Mouse (Mus musculus) heart, embryonic 12.5 days (tissue): ENCODE measurements around the gene Blnk. TPM values are rescaled to one million over a fixed set of nuclear protein-coding genes. Genes with fewer than 3 reads are reported as not detected.

ENCODE experiments used
- ATAC-seq: fragments of 200-750 bp; cut with Nextera tagmentation; 2 replicates; pipeline ENCODE4 v1.8.0; 2017; ENCODE audit warnings: moderate TSS enrichment, moderate library complexity; ENCODE audit not compliant: insufficient number of reproducible peaks, low FRiP score
- H3K27ac ChIP-seq: fragments of 300-500 bp; sonication (generic); 2 replicates; pipeline ENCODE4 v1.5.1; 2016; ENCODE audit warnings: mild to moderate bottlenecking, moderate library complexity; ENCODE audit not compliant: poor library complexity, severe bottlenecking
- H3K27me3 ChIP-seq: fragments of 300-500 bp; sonication (generic); replicated peaks from 2 replicates; pipeline ENCODE4 v1.6.1; 2016; ENCODE audit warnings: mild to moderate bottlenecking, moderate library complexity
- H3K36me3 ChIP-seq: fragments of 300-500 bp; sonication (generic); 2 replicates; pipeline ENCODE4 v1.6.1; 2016; ENCODE audit warnings: mild to moderate bottlenecking, moderate library complexity
- H3K4me1 ChIP-seq: fragments of 300-500 bp; sonication (generic); replicated peaks from 2 replicates; pipeline ENCODE4 v1.6.1; 2016; ENCODE audit warnings: mild to moderate bottlenecking
- H3K4me2 ChIP-seq: fragments of 300-500 bp; sonication (generic); 2 replicates; pipeline ENCODE4 v1.6.1; 2016; ENCODE audit warnings: mild to moderate bottlenecking, moderate library complexity
- H3K4me3 ChIP-seq: fragments of 300-500 bp; sonication (generic); 2 replicates; pipeline ENCODE4 v1.5.1; 2016; ENCODE audit warnings: mild to moderate bottlenecking
- H3K9ac ChIP-seq: fragments of 300-500 bp; sonication (generic); 2 replicates; pipeline ENCODE4 v1.6.1; 2016; ENCODE audit warnings: mild to moderate bottlenecking, moderate library complexity
- H3K9me3 ChIP-seq: fragments of 300-500 bp; sonication (generic); replicated peaks from 2 replicates; pipeline ENCODE4 v1.6.1; 2016; ENCODE audit warnings: mild to moderate bottlenecking, moderate library complexity
- WGBS: fragments of 180-500 bp; shearing (Covaris S2); methylation state at CpG from one replicate; pipeline ENCODE4 v1.1.7; 2016; 5-methylcytosine and 5-hydroxymethylcytosine counted together
- polyA plus RNA-seq: library from polyadenylated mRNA; unstranded; fragments of >200 nt; fragmentation: Nextera tagmentation; extraction: Ambion mirVana; gene quantifications from 2 replicates; pipeline ENCODE4 v1.2.1, GENCODE M21; 2016

Blnk gene
- polyA plus RNA-seq = 0.14 and 0.19 TPM in 2 replicates

DNA sequence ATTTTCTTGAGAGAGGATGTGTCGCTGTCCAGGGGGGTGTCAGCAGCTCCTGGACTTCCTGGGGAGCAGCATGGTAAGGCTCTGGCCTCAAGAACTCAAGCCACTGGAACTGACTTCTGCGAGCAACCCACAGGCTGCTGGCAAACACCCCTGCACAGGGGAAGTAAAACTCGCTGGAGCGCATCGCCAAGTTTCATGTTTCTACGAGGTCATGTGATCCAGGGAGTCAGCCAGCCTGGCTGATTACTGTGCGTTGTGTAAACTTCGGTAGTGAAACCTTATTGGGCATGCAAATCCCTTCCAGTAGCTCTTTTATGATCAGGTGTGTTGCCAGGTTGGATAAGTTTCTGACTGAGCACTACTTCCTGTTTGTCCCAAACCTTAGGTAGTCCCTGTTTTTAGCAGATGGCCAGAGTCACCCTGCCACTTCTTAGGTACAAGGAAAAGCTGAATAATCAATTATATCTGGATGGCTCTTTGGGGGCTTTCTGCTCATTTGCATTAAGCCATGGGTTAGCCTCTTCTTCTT, at the start of gene Blnk:
Gene Blnk, minus strand, starts transcription at position 479 of the 529 bp plus-strand sequence.
- no peaks in the 10 kb centered on the region for H3K27me3 ChIP-seq
- no peak within 1 kb of the TSS for H3K27ac ChIP-seq
- H3K9ac ChIP-seq = no peak within 1 kb of the TSS
- no peak within 1 kb of the TSS for H3K4me2 ChIP-seq
- H3K36me3 ChIP-seq = no peaks in the 10 kb centered on the region
- WGBS = 61% methylated on average over 8 of the region's 8 CpGs
- ATAC-seq = no peak
- no peaks in the 10 kb centered on the region for H3K9me3 ChIP-seq
- H3K4me1 ChIP-seq = no peaks in the 10 kb centered on the region
- no peak within 1 kb of the TSS for H3K4me3 ChIP-seq

DNA sequence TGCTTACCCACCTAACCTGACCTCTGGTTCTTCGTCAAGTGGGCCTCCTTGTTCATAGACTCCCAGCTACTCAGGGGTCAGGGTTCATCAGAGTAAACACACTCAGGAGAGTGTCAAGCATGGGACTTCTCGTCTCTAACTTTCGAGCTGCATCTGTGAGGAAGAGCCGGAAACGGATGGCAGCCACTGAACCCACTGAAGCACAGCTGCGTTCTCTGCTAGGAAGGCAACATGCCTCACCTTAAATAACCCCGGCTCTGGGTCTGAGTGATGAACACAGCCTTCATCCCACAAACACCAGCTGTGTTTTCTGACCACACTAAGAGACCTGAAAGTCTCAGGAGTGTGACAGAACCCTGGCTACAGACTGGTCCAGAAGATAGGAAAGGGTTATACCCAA, 44.8 kb upstream of the Blnk start:
- no peak for ATAC-seq
- no peak overlapping the region for H3K4me2 ChIP-seq
- WGBS = 79% methylated on average over 7 of the region's 7 CpGs

DNA sequence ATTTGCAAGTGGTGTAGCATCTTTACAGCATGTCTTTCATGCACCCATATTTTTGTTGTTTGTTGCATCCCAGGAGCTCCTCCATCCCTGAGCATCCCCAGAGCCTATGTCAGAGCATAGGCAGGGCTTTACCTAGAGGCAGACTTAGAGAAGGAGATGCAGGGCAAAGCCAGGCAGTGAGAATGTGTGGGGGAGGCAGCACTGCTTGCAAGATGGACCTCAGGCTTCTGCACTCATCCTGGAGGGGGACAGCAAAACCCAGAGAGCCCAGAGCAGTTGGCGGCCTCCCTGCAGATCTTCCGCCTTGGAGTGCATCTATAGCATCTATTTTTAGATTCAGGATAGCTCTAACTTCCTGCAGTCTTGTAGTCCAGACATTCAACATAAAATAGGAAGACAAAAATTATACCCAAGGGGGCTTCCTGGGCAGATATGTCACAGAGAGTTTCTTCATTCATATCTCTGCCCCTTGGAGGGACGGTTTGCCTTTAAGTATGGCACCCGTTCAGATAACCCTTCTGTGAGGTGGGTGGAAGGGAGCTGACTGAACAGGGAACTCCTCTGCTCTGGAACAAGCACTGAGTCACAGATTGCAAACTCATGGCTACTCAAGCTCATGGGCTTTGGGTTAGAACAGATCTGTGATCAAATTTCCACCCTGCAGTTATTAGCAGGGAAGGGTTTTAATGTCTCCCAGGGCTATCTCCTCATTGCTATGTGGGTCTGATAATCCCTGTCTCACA, 41.6 kb upstream of the Blnk start:
- Histone ChIP-seq H3K27me3 (peaks cover 6% of the 10 kb centered on the region; the same call in 1 of the 2 replicates), H3K27ac (no peak overlapping the region), H3K4me3 (no peak overlapping the region), H3K9ac (no peak overlapping the region), H3K9me3 (no peaks in the 10 kb centered on the region), H3K4me1 (peaks cover 8% of the 10 kb centered on the region), H3K36me3 (no peaks in the 10 kb centered on the region), H3K4me2 (no peak overlapping the region)
- WGBS = 36% methylated on average over 4 of the region's 4 CpGs
- no peak for ATAC-seq

More for the DNA sequence above, 44.8 kb upstream of the Blnk start:
- H3K4me3 ChIP-seq = no peak overlapping the region
- H3K36me3 ChIP-seq = no peaks in the 10 kb centered on the region
- H3K9ac ChIP-seq = no peak overlapping the region
- peaks cover 2% of the 10 kb centered on the region; the same call in 1 of the 2 replicates for H3K27me3 ChIP-seq
- no peak overlapping the region for H3K27ac ChIP-seq
- H3K4me1 ChIP-seq = peaks cover 4% of the 10 kb centered on the region
- no peaks in the 10 kb centered on the region for H3K9me3 ChIP-seq

DNA sequence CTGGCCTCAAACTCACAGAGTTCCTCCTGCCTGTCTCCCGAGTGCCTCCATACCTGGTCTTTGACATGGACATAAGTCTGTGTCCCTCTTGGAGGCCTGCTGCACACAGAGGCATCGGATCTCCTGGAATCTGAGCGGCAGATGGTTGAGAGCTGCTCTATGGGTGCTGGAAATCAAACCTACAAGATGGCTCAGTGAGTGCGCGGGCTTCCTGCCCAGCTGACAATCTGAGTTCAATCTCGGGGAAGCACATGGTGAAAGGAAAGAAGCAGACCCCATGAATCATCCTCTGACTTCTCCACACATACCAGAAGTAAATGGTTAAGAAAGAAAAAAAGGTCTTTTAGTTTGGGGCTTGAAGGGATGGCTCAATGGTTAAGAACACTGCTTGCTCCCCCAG, 37.5 kb upstream of the Blnk start:
- ATAC-seq = no peak
- Histone ChIP-seq H3K4me1 (peaks cover 10% of the 10 kb centered on the region), H3K4me2 (no peak overlapping the region), H3K27me3 (peaks cover 6% of the 10 kb centered on the region; the same call in 1 of the 2 replicates), H3K9me3 (no peaks in the 10 kb centered on the region), H3K9ac (no peak overlapping the region), H3K36me3 (no peaks in the 10 kb centered on the region), H3K4me3 (no peak overlapping the region), H3K27ac (no peak overlapping the region)
- WGBS = 72% methylated on average over 6 of the region's 6 CpGs

DNA sequence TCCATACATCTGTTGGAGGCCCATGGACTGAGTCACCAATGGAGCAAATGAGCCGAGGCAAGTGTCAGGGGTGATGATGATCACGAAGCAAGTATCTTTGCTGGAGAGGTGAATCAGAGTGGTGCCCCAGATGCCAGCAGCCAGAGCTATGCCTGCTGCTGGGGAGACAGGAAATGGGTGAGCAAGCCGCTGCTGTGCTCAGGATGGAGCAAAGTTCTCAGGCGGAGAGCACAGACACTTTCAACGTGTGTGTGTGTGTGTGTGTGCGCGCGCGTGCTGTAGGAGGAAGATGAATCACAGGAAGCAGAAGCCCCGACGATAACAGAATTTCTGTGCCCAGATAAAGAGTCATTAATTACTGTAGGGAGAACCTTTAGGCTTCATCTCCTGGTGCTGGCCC, 36.7 kb upstream of the Blnk start:
- no peak overlapping the region for H3K4me3 ChIP-seq
- no peaks in the 10 kb centered on the region for H3K9me3 ChIP-seq
- H3K27ac ChIP-seq = no peak overlapping the region
- no peaks in the 10 kb centered on the region for H3K36me3 ChIP-seq
- H3K4me1 ChIP-seq = peaks cover 9% of the 10 kb centered on the region
- whole genome bisulfite sequencing = 44% methylated on average over 11 of the region's 11 CpGs
- no peak overlapping the region for H3K9ac ChIP-seq
- peaks cover 6% of the 10 kb centered on the region; the same call in 1 of the 2 replicates for H3K27me3 ChIP-seq
- H3K4me2 ChIP-seq = peak overlapping the region; percentile 35
- peak; percentile 29; the same call in 1 of the 2 replicates for ATAC-seq

DNA sequence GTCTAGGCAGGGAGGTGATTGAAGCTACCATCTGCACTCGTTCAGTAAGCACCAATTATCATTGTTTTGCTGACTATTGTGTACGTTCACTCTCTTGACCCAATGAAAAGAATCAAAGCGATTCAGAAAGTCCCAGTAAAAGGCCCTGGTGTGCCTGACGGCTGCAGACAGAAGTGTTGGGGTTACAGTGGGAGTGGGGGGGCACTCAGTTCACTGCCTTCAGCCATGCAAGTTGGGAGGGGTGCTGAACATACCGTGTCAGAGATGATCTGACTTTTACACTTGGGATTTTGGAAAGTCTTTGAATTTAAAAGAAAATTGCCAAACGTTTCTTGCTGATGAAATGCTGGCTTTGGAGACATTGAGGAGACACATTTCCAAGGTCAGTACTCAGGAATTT, 35.8 kb upstream of the Blnk start:
- no peak overlapping the region for H3K4me3 ChIP-seq
- WGBS = 55% methylated on average over 6 of the region's 6 CpGs
- peaks cover 6% of the 10 kb centered on the region; the same call in 1 of the 2 replicates for H3K27me3 ChIP-seq
- 0 out of 2 replicates have a peak, but pooled peaks cover 6% of the 10 kb centered on the region for H3K4me1 ChIP-seq
- H3K27ac ChIP-seq = no peak overlapping the region
- no peak overlapping the region for H3K9ac ChIP-seq
- H3K9me3 ChIP-seq = no peaks in the 10 kb centered on the region
- no peak for ATAC-seq
- H3K4me2 ChIP-seq = no peak overlapping the region
- H3K36me3 ChIP-seq = no peaks in the 10 kb centered on the region

DNA sequence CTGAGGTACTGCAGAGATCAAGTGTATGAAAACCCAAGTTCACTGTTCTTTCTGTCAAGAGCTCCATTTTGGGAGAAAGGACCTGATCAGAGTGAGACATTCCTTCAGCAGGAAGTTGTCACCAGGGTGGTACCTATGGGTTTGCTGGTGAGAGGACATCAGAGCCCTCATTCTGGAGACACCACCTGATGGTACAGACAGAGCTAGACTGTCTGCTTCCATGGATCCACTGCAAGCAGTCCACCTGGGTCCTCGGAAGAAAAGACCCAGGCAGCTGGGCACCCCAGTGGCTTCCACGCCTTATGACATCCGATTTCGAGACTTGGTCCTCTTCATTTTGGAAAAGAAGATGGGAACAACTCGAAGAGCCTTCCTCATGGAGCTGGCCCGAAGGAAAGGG, 34.9 kb upstream of the Blnk start, which contains the start of gene Dntt:
Gene Dntt, plus strand, starts transcription at position 57 of the 400 bp plus-strand sequence.
- Histone ChIP-seq H3K4me1 (0 out of 2 replicates have a peak, but pooled peaks cover 6% of the 10 kb centered on the region), H3K4me2 (no peak within 1 kb of the TSS), H3K4me3 (no peak within 1 kb of the TSS), H3K27ac (no peak within 1 kb of the TSS), H3K9me3 (no peaks in the 10 kb centered on the region), H3K27me3 (peaks cover 5% of the 10 kb centered on the region; the same call in 1 of the 2 replicates), H3K36me3 (no peaks in the 10 kb centered on the region), H3K9ac (no peak within 1 kb of the TSS)
- no peak for ATAC-seq
- 82% methylated on average over 6 of the region's 6 CpGs for WGBS

DNA sequence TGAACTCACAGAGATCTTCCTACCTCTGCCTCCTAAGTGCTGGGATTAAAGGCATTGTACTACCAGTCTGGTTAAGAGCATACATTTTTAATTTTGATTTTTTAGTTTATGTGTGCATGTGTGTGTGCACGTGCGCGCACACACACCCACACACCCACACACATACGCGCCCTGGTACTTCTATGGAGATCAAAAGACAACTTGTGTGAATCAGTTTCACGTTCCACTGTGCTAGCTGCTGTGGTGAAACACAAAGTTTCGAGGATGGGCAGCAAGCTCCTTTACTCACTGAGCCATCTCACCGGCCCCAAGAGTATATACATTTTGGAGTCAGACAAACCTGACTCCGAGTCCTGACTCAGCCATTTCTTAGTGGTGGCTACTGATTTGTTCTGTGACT, 33.3 kb upstream of the Blnk start:
- WGBS = 87% methylated on average over 9 of the region's 9 CpGs
- no peaks in the 10 kb centered on the region for H3K36me3 ChIP-seq
- ATAC-seq = no peak
- H3K9me3 ChIP-seq = no peaks in the 10 kb centered on the region
- H3K4me1 ChIP-seq = 0 out of 2 replicates have a peak, but pooled peaks cover 6% of the 10 kb centered on the region
- H3K27me3 ChIP-seq = 0 out of 2 replicates have a peak, but pooled peaks cover 8% of the 10 kb centered on the region
- no peak overlapping the region for H3K4me2 ChIP-seq
- no peak overlapping the region for H3K4me3 ChIP-seq
- H3K27ac ChIP-seq = no peak overlapping the region
- no peak overlapping the region for H3K9ac ChIP-seq

DNA sequence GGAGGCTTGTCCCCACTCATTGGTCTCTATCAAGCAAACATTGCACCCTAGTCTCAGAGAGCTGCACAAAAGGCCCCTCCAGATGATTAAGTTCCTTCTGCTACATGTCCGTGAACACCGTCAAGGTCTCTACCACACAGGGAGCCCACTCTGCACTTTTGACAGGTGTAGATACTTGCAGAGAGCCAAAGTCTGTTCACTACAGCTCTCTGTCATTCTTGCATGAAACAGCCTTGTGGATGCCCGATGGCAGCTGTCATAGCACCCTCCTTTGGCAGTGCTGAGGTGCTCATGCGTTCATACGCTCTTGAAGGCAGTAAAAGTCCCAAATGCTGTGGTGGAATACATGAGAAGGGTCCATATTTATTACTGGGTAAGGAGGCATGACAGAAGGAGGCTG, 32.7 kb upstream of the Blnk start:
- Histone ChIP-seq H3K27me3 (0 out of 2 replicates have a peak, but pooled peaks cover 8% of the 10 kb centered on the region), H3K4me3 (no peak overlapping the region), H3K4me1 (0 out of 2 replicates have a peak, but pooled peaks cover 6% of the 10 kb centered on the region), H3K27ac (no peak overlapping the region), H3K36me3 (no peaks in the 10 kb centered on the region), H3K9me3 (no peaks in the 10 kb centered on the region), H3K9ac (no peak overlapping the region), H3K4me2 (no peak overlapping the region)
- ATAC-seq = no peak
- WGBS = 77% methylated on average over 5 of the region's 5 CpGs

DNA sequence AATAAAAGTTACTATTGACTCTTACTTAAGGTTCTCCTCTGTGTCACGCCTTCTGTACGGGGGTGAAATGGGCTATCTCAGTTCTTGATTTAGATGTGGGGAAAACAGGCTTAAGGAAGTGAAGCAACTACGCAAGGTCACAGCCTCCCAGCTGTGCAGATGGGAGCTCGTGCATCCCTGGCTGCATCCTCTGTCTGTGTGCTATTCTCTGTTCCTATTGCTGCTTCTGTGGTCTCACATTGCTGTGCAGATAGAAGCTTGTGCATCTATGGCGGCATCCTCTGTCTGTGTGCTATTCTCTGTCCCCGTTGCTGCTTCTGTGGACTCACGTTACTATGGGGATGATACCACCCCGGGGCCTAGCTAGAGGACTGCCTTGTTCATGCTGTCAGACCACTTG, 32.2 kb upstream of the Blnk start:
- Histone ChIP-seq H3K4me1 (0 out of 2 replicates have a peak, but pooled peaks cover 6% of the 10 kb centered on the region), H3K4me3 (no peak overlapping the region), H3K36me3 (no peaks in the 10 kb centered on the region), H3K9ac (no peak overlapping the region), H3K27me3 (peaks cover 13% of the 10 kb centered on the region; the same call in 1 of the 2 replicates), H3K9me3 (no peaks in the 10 kb centered on the region), H3K27ac (no peak overlapping the region), H3K4me2 (no peak overlapping the region)
- no peak for ATAC-seq
- WGBS = 80% methylated on average over 8 of the region's 8 CpGs

DNA sequence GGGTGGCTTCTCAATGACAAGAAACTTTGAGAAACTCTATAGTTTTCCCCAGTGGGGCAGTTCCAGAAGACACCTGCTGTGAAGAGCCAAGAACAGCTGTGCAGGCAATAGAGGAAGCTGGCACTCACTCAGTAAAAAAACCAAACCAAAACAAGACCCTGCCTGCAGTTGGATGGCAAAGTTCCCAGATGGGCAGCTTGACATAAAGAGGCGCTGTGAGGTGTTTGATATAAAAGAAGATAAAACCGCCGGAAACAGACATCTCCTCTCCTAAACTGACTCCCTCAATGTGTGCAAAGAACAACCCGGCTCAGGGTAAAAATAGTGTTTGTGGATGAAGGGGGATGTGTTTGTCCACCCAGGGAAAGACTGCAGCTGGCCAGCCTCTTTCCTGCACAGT, 27.9 kb upstream of the Blnk start:
- Histone ChIP-seq H3K27ac (no peak overlapping the region), H3K9ac (no peak overlapping the region), H3K4me2 (no peak overlapping the region), H3K27me3 (peaks cover 41% of the 10 kb centered on the region), H3K9me3 (no peaks in the 10 kb centered on the region), H3K36me3 (no peaks in the 10 kb centered on the region), H3K4me1 (no peaks in the 10 kb centered on the region), H3K4me3 (no peak overlapping the region)
- 77% methylated on average over 4 of the region's 4 CpGs for WGBS
- ATAC-seq = no peak
